Mouse (Mus musculus): ENCODE measurements around the gene Ifna11.

The Ifna11 gene

GRCm38 (mm10) chr4:88840058-88840457 is 20.3 kb downstream of the Ifna11 start:
- no peak for ATAC-seq (ENCODE audit: low TSS enrichment)

GRCm38 (mm10) chr4:88841438-88841911 is 21.7 kb downstream of the Ifna11 start, which contains the start of gene Ifna4:
Gene Ifna4 (plus strand): TSS chr4:88841861.
- ATAC-seq (ENCODE audit: low TSS enrichment) = no peak

GRCm38 (mm10) chr4:88845334-88845733 is 25.6 kb downstream of the Ifna11 start:
- ATAC-seq (ENCODE audit: low TSS enrichment) = peak; percentile 62

GRCm38 (mm10) chr4:88849698-88850097 is 29.9 kb downstream of the Ifna11 start, which contains the start of gene Ifna1:
Gene Ifna1 (plus strand): TSS chr4:88850087.
- ATAC-seq (ENCODE audit: low TSS enrichment) = no peak

GRCm38 (mm10) chr4:88851026-88851763 is 31.4 kb downstream of the Ifna11 start:
- ATAC-seq (ENCODE audit: low TSS enrichment) = no peak

- ATAC-seq (ENCODE audit: low TSS enrichment) = no peak
Measured at GRCm38 (mm10) chr4:88859214-88859613, 39.5 kb downstream of the Ifna11 start.

GRCm38 (mm10) chr4:88863309-88863708 is 43.5 kb downstream of the Ifna11 start:
- no peak for ATAC-seq (ENCODE audit: low TSS enrichment)

- ATAC-seq (ENCODE audit: low TSS enrichment) = no peak
Measured at GRCm38 (mm10) chr4:88864599-88864998, 44.8 kb downstream of the Ifna11 start.

GRCm38 (mm10) chr4:88865011-88865569 is 45.3 kb downstream of the Ifna11 start:
- ATAC-seq (ENCODE audit: low TSS enrichment) = no peak

GRCm38 (mm10) chr4:88867366-88867925 is 47.7 kb downstream of the Ifna11 start:
- ATAC-seq (ENCODE audit: low TSS enrichment) = peak; percentile 99

- peak; percentile 68 for ATAC-seq (ENCODE audit: low TSS enrichment)
Measured at GRCm38 (mm10) chr4:88867926-88868911, 48.5 kb downstream of the Ifna11 start.

Data from frontal cortex, adult (tissue).